ENCODE assay signal across 8 mouse cellular contexts in genomic region chr19:43753226-43753835, GRCm38 (mm10). TPM values are rescaled to one million over a fixed set of nuclear protein-coding genes. Genes with fewer than 3 reads are reported as not detected.
DNase-seq lines count a peak whose midpoint lies in the region; ATAC-seq lines count a peak whose summit lies in the region.

No protein-coding gene starts in this region.

- no peaks in the 10 kb centered on the region for H3K36me3 ChIP-seq in embryonic facial prominence, embryonic 11.5 days (replicated peaks; ENCODE audit: control insufficient read depth, insufficient read depth, low read depth, low read length)
- peaks cover 2% of the 10 kb centered on the region; the same call in 1 of the 2 replicates for H3K36me3 ChIP-seq in midbrain, embryonic 11.5 days (ENCODE audit: control insufficient read depth, insufficient read depth, low read length)

- ATAC-seq in embryonic facial prominence, embryonic 11.5 days (replicated peaks; ENCODE audit: insufficient number of reproducible peaks, low FRiP score, low TSS enrichment, low read depth) = peak; percentile 89
- peak; percentile 92 for ATAC-seq in midbrain, embryonic 11.5 days (ENCODE audit: low FRiP score)

- H3K27me3 ChIP-seq in embryonic facial prominence, embryonic 11.5 days (ENCODE audit: control insufficient read depth, insufficient read depth, low read length) = no peaks in the 10 kb centered on the region
- H3K27me3 ChIP-seq in midbrain, embryonic 11.5 days (ENCODE audit: control insufficient read depth, insufficient read depth, low read length) = no peaks in the 10 kb centered on the region

- WGBS in embryonic facial prominence, embryonic 11.5 days = 2% methylated on average over 22 of the region's 24 CpGs
- 1% methylated on average over 24 of the region's 24 CpGs for WGBS in midbrain, embryonic 11.5 days

- H3K9me3 ChIP-seq in embryonic facial prominence, embryonic 11.5 days (replicated peaks; ENCODE audit: control insufficient read depth, low read length) = no peaks in the 10 kb centered on the region
- no peaks in the 10 kb centered on the region for H3K9me3 ChIP-seq in midbrain, embryonic 11.5 days (ENCODE audit: control insufficient read depth, low read length)

- peak overlapping the region; percentile 82 for H3K9ac ChIP-seq in embryonic facial prominence, embryonic 11.5 days (replicated peaks; ENCODE audit: low read length)
- H3K9ac ChIP-seq in midbrain, embryonic 11.5 days (ENCODE audit: low read length) = peak overlapping the region; percentile 82

- intact Hi-C loops in left cerebral cortex, postnatal 4 days (cut with DNase I) = no loop called here

- H3K4me2 ChIP-seq in embryonic facial prominence, embryonic 11.5 days (ENCODE audit: low read depth, low read length) = peak overlapping the region; percentile 34
- H3K4me2 ChIP-seq in midbrain, embryonic 11.5 days = peak overlapping the region; percentile 64

- H3K4me1 ChIP-seq in embryonic facial prominence, embryonic 11.5 days (ENCODE audit: control insufficient read depth, insufficient read depth, low read length) = no peaks in the 10 kb centered on the region
- H3K4me1 ChIP-seq in midbrain, embryonic 11.5 days (ENCODE audit: control insufficient read depth, insufficient read depth, low read length) = peaks cover 6% of the 10 kb centered on the region

- H3K27ac ChIP-seq in embryonic facial prominence, embryonic 11.5 days (replicated peaks; ENCODE audit: low read depth, low read length) = peak overlapping the region; percentile 85
- H3K27ac ChIP-seq in midbrain, embryonic 11.5 days (ENCODE audit: low read depth, low read length) = peak overlapping the region; percentile 87

- H3K4me3 ChIP-seq in embryonic facial prominence, embryonic 11.5 days (ENCODE audit: low read depth, low read length) = peak overlapping the region; percentile 48
- peak overlapping the region; percentile 55 for H3K4me3 ChIP-seq in midbrain, embryonic 11.5 days (ENCODE audit: low read depth, low read length)

- peak; percentile 58 for DNase-seq in retina, adult 2 months (ENCODE audit: low read depth, low spot score)
- DNase-seq in retina, postnatal 1 day = no peak
- DNase-seq in embryonic facial prominence, embryonic 11.5 days (ENCODE audit: low spot score) = peak; percentile 78
- DNase-seq in gonadal fat pad, adult 2 months (ENCODE audit: low read depth) = peak; percentile 45
- DNase-seq in kidney, adult 11 months = peak; percentile 92
- DNase-seq in left cerebral cortex, postnatal 4 days = peak; percentile 91
- DNase-seq in midbrain, embryonic 11.5 days (ENCODE audit: low spot score, missing footprints) = peak; percentile 97
- peak; percentile 80 for DNase-seq in spleen, adult 12 weeks (ENCODE audit: low spot score)

RNA-seq across cellular contexts. Expression of gene Cox15, which starts 0.5 kb away (rescaled TPM):
- 7.2 and 7.3 TPM in 2 replicates for polyA plus RNA-seq in embryonic facial prominence, embryonic 11.5 days (2014; fragmentation: Nextera tagmentation; extraction: Ambion mirVana)
- polyA plus RNA-seq in gonadal fat pad, adult 2 months (2012; rRNA removed) = 31.0 and 38.4 TPM in 2 replicates
- total RNA-seq in left cerebral cortex, postnatal 4 days (2021) = 10 to 100 TPM; 17.6 to 18.3 TPM
- polyA plus RNA-seq in midbrain, embryonic 11.5 days (2014; fragmentation: Nextera tagmentation; extraction: Ambion mirVana) = 8.2 and 9.3 TPM in 2 replicates

RNA-seq across cellular contexts. Expression of gene Cutc, which starts 0.5 kb away (rescaled TPM):
- polyA plus RNA-seq in embryonic facial prominence, embryonic 11.5 days (2014; fragmentation: Nextera tagmentation; extraction: Ambion mirVana) = 15.0 and 15.3 TPM in 2 replicates
- 9.6 and 10.3 TPM in 2 replicates for polyA plus RNA-seq in gonadal fat pad, adult 2 months (2012; rRNA removed)
- total RNA-seq in left cerebral cortex, postnatal 4 days (2021) = 1 to 10 TPM; 2.2 to 4.3 TPM
- 11.6 and 12.8 TPM in 2 replicates for polyA plus RNA-seq in midbrain, embryonic 11.5 days (2014; fragmentation: Nextera tagmentation; extraction: Ambion mirVana)

RNA-seq across cellular contexts. Expression of gene Abcc2, which starts 28.7 kb away (rescaled TPM):
- polyA plus RNA-seq in embryonic facial prominence, embryonic 11.5 days (2014; fragmentation: Nextera tagmentation; extraction: Ambion mirVana) = 0.03 and 0.11 TPM in 2 replicates
- 0.14 and 0.28 TPM in 2 replicates for polyA plus RNA-seq in gonadal fat pad, adult 2 months (2012; rRNA removed)
- under 1 TPM; 0.26 to 0.28 TPM for total RNA-seq in left cerebral cortex, postnatal 4 days (2021)
- not detected in 2 replicates for polyA plus RNA-seq in midbrain, embryonic 11.5 days (2014; fragmentation: Nextera tagmentation; extraction: Ambion mirVana)
